Mouse (Mus musculus) cerebellum, postnatal 4 days (tissue): ENCODE results near the gene Prkn.

ENCODE experiments used
- DNase-seq, 2 experiments: peaks; one replicate each; pipeline ENCODE4 v3.0.0; 2022; ENCODE audit warnings: low spot score in 2 of 2, mixed read lengths in 1 of 2

Gene Prkn

GRCm38 (mm10) chr17:11737905-11738304 lies 897.7 kb downstream of the Prkn start:
- DNase-seq = no peak

- DNase-seq = no peak
These were observed 900.5 kb downstream of the Prkn start for GRCm38 (mm10) chr17:11740716-11741115.

GRCm38 (mm10) chr17:11741161-11741560 lies 901.0 kb downstream of the Prkn start:
- DNase-seq = no peak

GRCm38 (mm10) chr17:11751251-11751650 lies 911.1 kb downstream of the Prkn start:
- no peak for DNase-seq

- DNase-seq = no peak
These were observed 912.5 kb downstream of the Prkn start for GRCm38 (mm10) chr17:11752686-11753085.

GRCm38 (mm10) chr17:11765117-11765516 lies 924.9 kb downstream of the Prkn start:
- no peak for DNase-seq

- no peak for DNase-seq
These were observed 925.4 kb downstream of the Prkn start for GRCm38 (mm10) chr17:11765581-11765980.

- no peak for DNase-seq
These were observed 927.1 kb downstream of the Prkn start for GRCm38 (mm10) chr17:11767301-11767700.

- DNase-seq = no peak
These were observed 928.2 kb downstream of the Prkn start for GRCm38 (mm10) chr17:11768345-11768744.

GRCm38 (mm10) chr17:11768971-11769370 lies 928.8 kb downstream of the Prkn start:
- no peak for DNase-seq

- no peak for DNase-seq
These were observed 929.3 kb downstream of the Prkn start for GRCm38 (mm10) chr17:11769513-11769912.

- no peak for DNase-seq
These were observed 939.4 kb downstream of the Prkn start for GRCm38 (mm10) chr17:11779547-11779946.

- DNase-seq = no peak
These were observed 939.8 kb downstream of the Prkn start for GRCm38 (mm10) chr17:11780005-11780404.

- DNase-seq = no peak
These were observed 940.8 kb downstream of the Prkn start for GRCm38 (mm10) chr17:11780805-11781481.

- DNase-seq = no peak
These were observed 948.2 kb downstream of the Prkn start for GRCm38 (mm10) chr17:11788270-11788936.

GRCm38 (mm10) chr17:11795979-11796378 lies 955.8 kb downstream of the Prkn start:
- DNase-seq = no peak

GRCm38 (mm10) chr17:11801226-11801625 lies 961.0 kb downstream of the Prkn start:
- no peak for DNase-seq

- no peak for DNase-seq
These were observed 967.1 kb downstream of the Prkn start for GRCm38 (mm10) chr17:11807280-11807679.

GRCm38 (mm10) chr17:11817886-11818285 lies 977.7 kb downstream of the Prkn start:
- no peak for DNase-seq

GRCm38 (mm10) chr17:11819506-11819905 lies 979.3 kb downstream of the Prkn start:
- DNase-seq = no peak

GRCm38 (mm10) chr17:11820757-11821156 lies 980.6 kb downstream of the Prkn start:
- no peak for DNase-seq

GRCm38 (mm10) chr17:11829501-11829900 lies 989.3 kb downstream of the Prkn start:
- no peak for DNase-seq

- DNase-seq = no peak
These were observed 996.9 kb downstream of the Prkn start for GRCm38 (mm10) chr17:11837121-11837520.
